Mouse (Mus musculus): ENCODE results near the gene Nisch. TPM values are rescaled to one million over a fixed set of nuclear protein-coding genes. Genes with fewer than 3 reads are reported as not detected.

Nisch gene
- polyA plus RNA-seq, 1 experiment from 2014 or later: 331 TPM

- Histone ChIP-seq H3K27me3 (ENCODE audit: control insufficient read depth, insufficient read depth, low read length) (no peaks in the 10 kb centered on the region), H3K36me3 (ENCODE audit: control insufficient read depth, insufficient read depth) (no peaks in the 10 kb centered on the region), H3K4me1 (ENCODE audit: control insufficient read depth, insufficient read depth, low read length) (peaks cover 13% of the 10 kb centered on the region), H3K9ac (ENCODE audit: low read length) (no peak overlapping the region; the same call in 1 of the 2 replicates), H3K27ac (ENCODE audit: low read length) (peak overlapping the region; percentile 51), H3K4me2 (ENCODE audit: low read depth, low read length) (no peak overlapping the region), H3K9me3 (replicated peaks; ENCODE audit: control insufficient read depth, low read length) (no peaks in the 10 kb centered on the region), H3K4me3 (ENCODE audit: low read length) (no peak overlapping the region)
- no peak for ATAC-seq (replicated peaks; ENCODE audit: extremely low read depth, insufficient read depth, low FRiP score)
- 26% methylated on average over 1 of the region's 1 CpGs for WGBS
These were observed 29.2 kb upstream of the Nisch start for GRCm38 (mm10) chr14:31245946-31246345.

GRCm38 (mm10) chr14:31244777-31245176 is 28.0 kb upstream of the Nisch start:
- Histone ChIP-seq H3K9me3 (replicated peaks; ENCODE audit: control insufficient read depth, low read length) (no peaks in the 10 kb centered on the region), H3K4me2 (ENCODE audit: low read depth, low read length) (no peak overlapping the region), H3K27me3 (ENCODE audit: control insufficient read depth, insufficient read depth, low read length) (no peaks in the 10 kb centered on the region), H3K4me1 (ENCODE audit: control insufficient read depth, insufficient read depth, low read length) (peaks cover 8% of the 10 kb centered on the region), H3K4me3 (ENCODE audit: low read length) (no peak overlapping the region), H3K36me3 (ENCODE audit: control insufficient read depth, insufficient read depth) (no peaks in the 10 kb centered on the region), H3K9ac (ENCODE audit: low read length) (no peak overlapping the region), H3K27ac (ENCODE audit: low read length) (no peak overlapping the region)
- 76% methylated on average over 1 of the region's 1 CpGs for WGBS
- no peak for ATAC-seq (replicated peaks; ENCODE audit: extremely low read depth, insufficient read depth, low FRiP score)

GRCm38 (mm10) chr14:31240528-31240927 is 23.8 kb upstream of the Nisch start:
- Histone ChIP-seq H3K4me3 (ENCODE audit: low read length) (no peak overlapping the region), H3K36me3 (ENCODE audit: control insufficient read depth, insufficient read depth) (no peaks in the 10 kb centered on the region)
- 65% methylated on average over 3 of the region's 3 CpGs for WGBS

GRCm38 (mm10) chr14:31237101-31237882 is 20.5 kb upstream of the Nisch start:
- ATAC-seq (replicated peaks; ENCODE audit: extremely low read depth, insufficient read depth, low FRiP score): no peak
- WGBS: 67% methylated on average over 7 of the region's 7 CpGs

More at GRCm38 (mm10) chr14:31240528-31240927, 23.8 kb upstream of the Nisch start:
- no peak overlapping the region for H3K9ac ChIP-seq (ENCODE audit: low read length)
- H3K4me2 ChIP-seq (ENCODE audit: low read depth, low read length): no peak overlapping the region
- no peak for ATAC-seq (replicated peaks; ENCODE audit: extremely low read depth, insufficient read depth, low FRiP score)
- no peaks in the 10 kb centered on the region for H3K9me3 ChIP-seq (replicated peaks; ENCODE audit: control insufficient read depth, low read length)
- H3K27ac ChIP-seq (ENCODE audit: low read length): no peak overlapping the region
- H3K27me3 ChIP-seq (ENCODE audit: control insufficient read depth, insufficient read depth, low read length): no peaks in the 10 kb centered on the region
- no peaks in the 10 kb centered on the region for H3K4me1 ChIP-seq (ENCODE audit: control insufficient read depth, insufficient read depth, low read length)

GRCm38 (mm10) chr14:31233996-31234591 is 17.3 kb upstream of the Nisch start:
- Histone ChIP-seq H3K27me3 (ENCODE audit: control insufficient read depth, insufficient read depth, low read length) (no peaks in the 10 kb centered on the region), H3K4me2 (ENCODE audit: low read depth, low read length) (no peak overlapping the region), H3K4me3 (ENCODE audit: low read length) (no peak overlapping the region), H3K36me3 (ENCODE audit: control insufficient read depth, insufficient read depth) (no peaks in the 10 kb centered on the region), H3K27ac (ENCODE audit: low read length) (no peak overlapping the region; the same call in 1 of the 2 replicates), H3K9me3 (replicated peaks; ENCODE audit: control insufficient read depth, low read length) (no peaks in the 10 kb centered on the region), H3K4me1 (ENCODE audit: control insufficient read depth, insufficient read depth, low read length) (peaks cover 17% of the 10 kb centered on the region), H3K9ac (ENCODE audit: low read length) (peak overlapping the region; percentile 47; the same call in 1 of the 2 replicates)
- ATAC-seq (replicated peaks; ENCODE audit: extremely low read depth, insufficient read depth, low FRiP score): no peak
- WGBS: 14% methylated on average over 11 of the region's 11 CpGs

More at GRCm38 (mm10) chr14:31237101-31237882, 20.5 kb upstream of the Nisch start:
- no peaks in the 10 kb centered on the region for H3K27me3 ChIP-seq (ENCODE audit: control insufficient read depth, insufficient read depth, low read length)
- H3K36me3 ChIP-seq (ENCODE audit: control insufficient read depth, insufficient read depth): no peaks in the 10 kb centered on the region
- H3K9me3 ChIP-seq (replicated peaks; ENCODE audit: control insufficient read depth, low read length): no peaks in the 10 kb centered on the region
- H3K9ac ChIP-seq (ENCODE audit: low read length): no peak overlapping the region
- H3K4me1 ChIP-seq (ENCODE audit: control insufficient read depth, insufficient read depth, low read length): 0 out of 2 replicates have a peak, but pooled peaks cover 3% of the 10 kb centered on the region
- H3K4me3 ChIP-seq (ENCODE audit: low read length): no peak overlapping the region
- no peak overlapping the region for H3K27ac ChIP-seq (ENCODE audit: low read length)
- no peak overlapping the region for H3K4me2 ChIP-seq (ENCODE audit: low read depth, low read length)

GRCm38 (mm10) chr14:31233070-31233995 is 16.6 kb upstream of the Nisch start:
- WGBS: 69% methylated on average over 14 of the region's 14 CpGs
- peak; percentile 15; the same call in 1 of the 2 replicates for ATAC-seq (replicated peaks; ENCODE audit: extremely low read depth, insufficient read depth, low FRiP score)
- Histone ChIP-seq H3K4me3 (ENCODE audit: low read length) (no peak overlapping the region), H3K4me2 (ENCODE audit: low read depth, low read length) (no peak overlapping the region), H3K9me3 (replicated peaks; ENCODE audit: control insufficient read depth, low read length) (no peaks in the 10 kb centered on the region), H3K36me3 (ENCODE audit: control insufficient read depth, insufficient read depth) (no peaks in the 10 kb centered on the region), H3K27me3 (ENCODE audit: control insufficient read depth, insufficient read depth, low read length) (no peaks in the 10 kb centered on the region), H3K4me1 (ENCODE audit: control insufficient read depth, insufficient read depth, low read length) (peaks cover 17% of the 10 kb centered on the region), H3K9ac (ENCODE audit: low read length) (no peak overlapping the region), H3K27ac (ENCODE audit: low read length) (peak overlapping the region; percentile 67)

GRCm38 (mm10) chr14:31232404-31233069 is 15.8 kb upstream of the Nisch start:
- no peak for ATAC-seq (replicated peaks; ENCODE audit: extremely low read depth, insufficient read depth, low FRiP score)
- Histone ChIP-seq H3K27ac (ENCODE audit: low read length) (peak overlapping the region; percentile 53), H3K9ac (ENCODE audit: low read length) (no peak overlapping the region), H3K36me3 (ENCODE audit: control insufficient read depth, insufficient read depth) (no peaks in the 10 kb centered on the region), H3K27me3 (ENCODE audit: control insufficient read depth, insufficient read depth, low read length) (no peaks in the 10 kb centered on the region), H3K9me3 (replicated peaks; ENCODE audit: control insufficient read depth, low read length) (no peaks in the 10 kb centered on the region), H3K4me2 (ENCODE audit: low read depth, low read length) (no peak overlapping the region), H3K4me3 (ENCODE audit: low read length) (no peak overlapping the region), H3K4me1 (ENCODE audit: control insufficient read depth, insufficient read depth, low read length) (peaks cover 17% of the 10 kb centered on the region)
- 72% methylated on average over 13 of the region's 13 CpGs for WGBS

GRCm38 (mm10) chr14:31230442-31230841 is 13.7 kb upstream of the Nisch start:
- Histone ChIP-seq H3K27me3 (ENCODE audit: control insufficient read depth, insufficient read depth, low read length) (no peaks in the 10 kb centered on the region), H3K4me2 (ENCODE audit: low read depth, low read length) (no peak overlapping the region), H3K9me3 (replicated peaks; ENCODE audit: control insufficient read depth, low read length) (no peaks in the 10 kb centered on the region), H3K4me3 (ENCODE audit: low read length) (no peak overlapping the region), H3K9ac (ENCODE audit: low read length) (peak overlapping the region; percentile 47), H3K4me1 (ENCODE audit: control insufficient read depth, insufficient read depth, low read length) (peaks cover 30% of the 10 kb centered on the region), H3K27ac (ENCODE audit: low read length) (peak overlapping the region; percentile 17), H3K36me3 (ENCODE audit: control insufficient read depth, insufficient read depth) (no peaks in the 10 kb centered on the region)
- WGBS: 44% methylated on average over 8 of the region's 8 CpGs
- no peak for ATAC-seq (replicated peaks; ENCODE audit: extremely low read depth, insufficient read depth, low FRiP score)
